Mouse (Mus musculus) hindbrain, postnatal 0 days (tissue): ENCODE results near the gene Adam22. TPM values are rescaled to one million over a fixed set of nuclear protein-coding genes. Genes with fewer than 3 reads are reported as not detected.

Experiments
- ATAC-seq: fragments of 200-750 bp; cut with Nextera tagmentation; 2 replicates; pipeline ENCODE4 v1.8.0; 2017; ENCODE audit warnings: mild to moderate bottlenecking, moderate TSS enrichment, moderate library complexity
- DNase-seq: peaks from one replicate; pipeline ENCODE4 v3.0.0-alpha.2; 2015; ENCODE audit warnings: low spot score
- H3K27ac ChIP-seq: fragments of 300-500 bp; sonication (generic); 2 replicates; pipeline ENCODE4 v1.5.1; 2014; ENCODE audit warnings: mild to moderate bottlenecking
- H3K27me3 ChIP-seq: fragments of 300-500 bp; sonication (generic); 2 replicates; pipeline ENCODE4 v1.6.1; 2014; ENCODE audit warnings: low read length, mixed read lengths; ENCODE audit not compliant: insufficient read depth
- H3K36me3 ChIP-seq: fragments of 300-500 bp; sonication (generic); 2 replicates; pipeline ENCODE4 v1.6.1; 2014; ENCODE audit warnings: low read length, mixed read lengths; ENCODE audit not compliant: insufficient read depth
- H3K4me1 ChIP-seq: fragments of 300-500 bp; sonication (generic); 2 replicates; pipeline ENCODE4 v1.6.1; 2014; ENCODE audit warnings: antibody characterized with exemption, low read length, mixed read lengths; ENCODE audit not compliant: insufficient read depth
- H3K4me2 ChIP-seq: fragments of 300-500 bp; sonication (generic); 2 replicates; pipeline ENCODE4 v1.6.1; 2014; ENCODE audit warnings: low read depth, mild to moderate bottlenecking, low read length, moderate library complexity, mixed read lengths
- H3K4me3 ChIP-seq: fragments of 300-500 bp; sonication (generic); 2 replicates; pipeline ENCODE4 v1.5.1; 2014; ENCODE audit warnings: low read length
- H3K9ac ChIP-seq: fragments of 300-500 bp; sonication (generic); replicated peaks from 2 replicates; pipeline ENCODE4 v1.6.1; 2014; ENCODE audit warnings: mild to moderate bottlenecking, low read length, moderate library complexity, mixed read lengths
- H3K9me3 ChIP-seq: fragments of 300-500 bp; sonication (generic); 2 replicates; pipeline ENCODE4 v1.6.1; 2016; ENCODE audit warnings: low read length, mixed read lengths
- CTCF ChIP-seq: IDR thresholded peaks from 2 replicates; pipeline ENCODE4 v1.5.1; 2016; ENCODE audit warnings: antibody characterized with exemption, control low read depth, low read depth
- WGBS: fragments of 180-500 bp; shearing (Covaris S2); extraction: QIAGEN DNeasy Blood & Tissue Kit; methylation state at CpG from one replicate; pipeline ENCODE4 v1.1.7; 2014; 5-methylcytosine and 5-hydroxymethylcytosine counted together
- polyA plus RNA-seq: library from polyadenylated mRNA; unstranded; fragments of >200 nt; fragmentation: Nextera tagmentation; extraction: Ambion mirVana; gene quantifications from 2 replicates; pipeline ENCODE4 v1.2.1, GENCODE M21; 2015
- total RNA-seq: library from RNA; depleted of rRNA; stranded (reverse); fragments of >200 nt; gene quantifications from 2 replicates; pipeline ENCODE4 v1.2.3, GENCODE M21; 2014; rRNA removed

The Adam22 gene
- total RNA-seq (81.7 and 91.2 TPM in 2 replicates), polyA plus RNA-seq (46.1 and 46.2 TPM in 2 replicates)

- WGBS: under 1% methylated on average over 48 of the region's 55 CpGs
- no peaks in the 10 kb centered on the region for H3K36me3 ChIP-seq
- H3K4me3 ChIP-seq: peak within 1 kb of the TSS; percentile 85
- no peaks in the 10 kb centered on the region for H3K4me1 ChIP-seq
- peak within 1 kb of the TSS; percentile 72 for H3K4me2 ChIP-seq
- DNase-seq (peak; percentile 91), ATAC-seq (peak; percentile 95)
- no peaks in the 10 kb centered on the region for H3K27me3 ChIP-seq
- H3K9ac ChIP-seq: peak within 1 kb of the TSS; percentile 94
- H3K9me3 ChIP-seq: no peaks in the 10 kb centered on the region
- peak; percentile 20; the same call in 1 of the 2 replicates for TF ChIP-seq CTCF
- H3K27ac ChIP-seq: peak within 1 kb of the TSS; percentile 87
Observed at GRCm38 (mm10) chr5:8367614-8368327, at the start of gene Adam22. Adam22 (minus strand) TSS chr5:8368160.

DNA sequence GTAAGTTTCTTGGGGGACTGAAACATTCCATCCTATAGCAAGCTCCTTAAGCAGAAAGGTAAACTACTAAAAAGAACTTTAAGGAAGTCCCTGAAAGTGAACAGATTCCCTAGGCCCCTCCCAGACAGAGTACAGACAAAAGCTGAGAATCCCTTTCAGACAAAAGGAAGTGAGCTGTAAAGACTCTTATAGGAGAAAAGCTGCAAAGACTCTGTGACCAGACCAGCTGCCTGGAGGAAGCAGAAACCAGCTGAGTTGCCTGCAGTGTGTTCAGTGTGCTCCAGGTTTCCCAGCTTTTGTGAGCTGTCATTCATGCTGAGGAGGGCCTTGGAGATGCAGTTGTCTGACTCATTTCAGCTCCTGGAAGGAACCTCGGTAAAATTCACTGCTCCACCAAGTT is 49.5 kb upstream of the Adam22 start:
- Histone ChIP-seq H3K9ac (no peak overlapping the region), H3K27me3 (no peaks in the 10 kb centered on the region), H3K4me2 (no peak overlapping the region), H3K27ac (no peak overlapping the region), H3K9me3 (no peaks in the 10 kb centered on the region), H3K4me3 (no peak overlapping the region), H3K4me1 (no peaks in the 10 kb centered on the region), H3K36me3 (no peaks in the 10 kb centered on the region)
- DNase-seq: no peak
- no peak for TF ChIP-seq CTCF
- 37% methylated on average over 1 of the region's 1 CpGs for WGBS
- no peak for ATAC-seq

DNA sequence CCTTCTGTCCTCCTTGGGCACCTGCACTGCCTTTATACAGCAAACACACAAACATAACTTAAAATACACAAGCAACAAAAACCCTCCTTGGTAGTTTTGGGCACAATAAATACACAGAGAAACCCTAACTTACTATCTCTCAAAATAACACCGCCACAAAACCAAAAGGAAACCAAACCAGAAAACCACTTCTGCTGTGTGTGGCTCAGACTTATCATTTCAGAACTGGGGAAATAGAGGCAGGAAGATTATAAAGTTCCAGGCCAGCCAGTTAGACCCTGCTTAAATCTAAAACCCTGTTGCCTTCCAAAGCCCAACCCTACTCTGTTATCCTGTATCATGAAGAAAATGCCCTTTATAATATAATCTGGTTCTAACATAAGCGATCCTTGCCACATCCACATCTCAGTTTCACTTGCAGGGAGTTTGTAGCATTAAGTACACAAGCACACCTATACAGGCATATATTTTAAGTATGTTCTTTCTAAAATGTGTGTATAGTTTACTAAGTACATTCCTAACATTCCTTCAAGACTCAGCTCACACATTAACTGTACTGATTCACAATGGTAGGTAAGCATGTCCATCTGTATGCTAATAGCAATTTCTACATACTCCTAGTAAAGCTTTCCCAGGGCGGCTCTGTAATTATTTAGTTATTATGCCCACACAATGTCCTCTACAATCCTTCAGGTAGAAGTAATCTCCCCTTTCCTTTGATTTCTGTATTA is 48.9 kb upstream of the Adam22 start:
- no peaks in the 10 kb centered on the region for H3K27me3 ChIP-seq
- no peaks in the 10 kb centered on the region for H3K36me3 ChIP-seq
- 94% methylated on average over 3 of the region's 3 CpGs for WGBS
- H3K4me2 ChIP-seq: no peak overlapping the region
- DNase-seq (no peak), ATAC-seq (no peak)
- no peak overlapping the region for H3K4me3 ChIP-seq
- no peak for TF ChIP-seq CTCF
- H3K9ac ChIP-seq: no peak overlapping the region
- H3K27ac ChIP-seq: no peak overlapping the region
- H3K9me3 ChIP-seq: no peaks in the 10 kb centered on the region
- H3K4me1 ChIP-seq: no peaks in the 10 kb centered on the region

DNA sequence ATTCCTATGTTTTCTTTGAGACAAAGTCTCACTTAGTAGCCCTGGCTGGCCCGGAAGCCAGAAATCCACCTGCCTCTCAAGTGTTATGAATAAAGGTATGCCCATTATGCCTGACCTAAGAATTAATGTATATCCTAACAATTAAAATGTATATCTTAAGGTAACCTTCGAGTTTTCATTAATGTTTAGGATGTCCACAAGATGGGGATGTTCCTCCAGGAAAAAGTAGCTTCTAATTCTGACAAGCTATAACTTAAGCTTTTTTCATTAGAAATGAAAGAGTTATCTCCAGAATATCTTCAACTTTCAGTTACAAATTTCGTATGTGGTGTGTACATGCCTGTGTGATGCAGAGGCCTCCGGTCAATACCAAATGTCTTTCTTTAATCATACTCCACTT is 40.8 kb upstream of the Adam22 start:
- TF ChIP-seq CTCF: peak; percentile 18; the same call in 1 of the 2 replicates
- H3K4me2 ChIP-seq: no peak overlapping the region
- no peaks in the 10 kb centered on the region for H3K27me3 ChIP-seq
- H3K27ac ChIP-seq: no peak overlapping the region
- peaks cover 7% of the 10 kb centered on the region for H3K36me3 ChIP-seq
- no peak overlapping the region for H3K9ac ChIP-seq
- WGBS: 92% methylated on average over 4 of the region's 4 CpGs
- H3K9me3 ChIP-seq: no peaks in the 10 kb centered on the region
- ATAC-seq (no peak), DNase-seq (peak; percentile 20)
- H3K4me1 ChIP-seq: no peaks in the 10 kb centered on the region
- H3K4me3 ChIP-seq: no peak overlapping the region

- H3K9ac ChIP-seq: no peak overlapping the region
- no peaks in the 10 kb centered on the region for H3K4me1 ChIP-seq
- H3K36me3 ChIP-seq: peaks cover 13% of the 10 kb centered on the region; the same call in 1 of the 2 replicates
- no peak for TF ChIP-seq CTCF
- DNase-seq: no peak
- no peak for ATAC-seq
- no peaks in the 10 kb centered on the region for H3K9me3 ChIP-seq
- H3K4me3 ChIP-seq: no peak overlapping the region
- no peak overlapping the region for H3K27ac ChIP-seq
- no peak overlapping the region for H3K4me2 ChIP-seq
- WGBS: 91% methylated on average over 13 of the region's 13 CpGs
- H3K27me3 ChIP-seq: no peaks in the 10 kb centered on the region
Observed at GRCm38 (mm10) chr5:8397587-8398249, 29.8 kb upstream of the Adam22 start.

GRCm38 (mm10) chr5:8393891-8394583 is 26.1 kb upstream of the Adam22 start:
- DNase-seq (no peak), ATAC-seq (no peak)
- H3K27ac ChIP-seq: no peak overlapping the region
- H3K4me2 ChIP-seq: no peak overlapping the region
- peaks cover 12% of the 10 kb centered on the region; the same call in 1 of the 2 replicates for H3K36me3 ChIP-seq
- H3K9ac ChIP-seq: no peak overlapping the region
- H3K4me1 ChIP-seq: no peaks in the 10 kb centered on the region
- no peak overlapping the region for H3K4me3 ChIP-seq
- no peak for TF ChIP-seq CTCF
- H3K27me3 ChIP-seq: no peaks in the 10 kb centered on the region
- 63% methylated on average over 1 of the region's 1 CpGs for WGBS
- H3K9me3 ChIP-seq: no peaks in the 10 kb centered on the region
